Mouse (Mus musculus) liver, embryonic 15.5 days (tissue): Measurements from ENCODE around the gene Otop3. TPM values are rescaled to one million over a fixed set of nuclear protein-coding genes. Genes with fewer than 3 reads are reported as not detected.
A peak's percentile ranks its signal among the peaks of the same experiment; 100 is the strongest.

ENCODE experiments used
- ATAC-seq: fragments of 200-750 bp; cut with Nextera tagmentation; 2 replicates; pipeline ENCODE4 v1.8.0; 2017; ENCODE audit warnings: moderate number of reproducible peaks, mild to moderate bottlenecking, moderate library complexity; ENCODE audit not compliant: insufficient read depth
- H3K27ac ChIP-seq: fragments of 300-500 bp; sonication (generic); replicated peaks from 2 replicates; pipeline ENCODE4 v1.5.1; 2015; ENCODE audit warnings: mild to moderate bottlenecking, inconsistent platforms
- H3K27me3 ChIP-seq: fragments of 300-500 bp; sonication (generic); 2 replicates; pipeline ENCODE4 v1.6.1; 2015; ENCODE audit warnings: mild to moderate bottlenecking, inconsistent platforms
- H3K36me3 ChIP-seq: fragments of 300-500 bp; sonication (generic); replicated peaks from 2 replicates; pipeline ENCODE4 v1.6.1; 2015; ENCODE audit warnings: moderate library complexity, mild to moderate bottlenecking, inconsistent platforms
- H3K4me1 ChIP-seq: fragments of 300-500 bp; sonication (generic); replicated peaks from 2 replicates; pipeline ENCODE4 v1.6.1; 2015; ENCODE audit warnings: inconsistent platforms
- H3K4me2 ChIP-seq: fragments of 300-500 bp; sonication (generic); 2 replicates; pipeline ENCODE4 v1.6.1; 2015; ENCODE audit warnings: moderate library complexity, mild to moderate bottlenecking, inconsistent platforms
- H3K4me3 ChIP-seq: fragments of 300-500 bp; sonication (generic); replicated peaks from 2 replicates; pipeline ENCODE4 v1.5.1; 2015; ENCODE audit warnings: mild to moderate bottlenecking, inconsistent platforms
- H3K9ac ChIP-seq: fragments of 300-500 bp; sonication (generic); 2 replicates; pipeline ENCODE4 v1.6.1; 2015; ENCODE audit warnings: moderate library complexity, mild to moderate bottlenecking, inconsistent platforms
- H3K9me3 ChIP-seq: fragments of 300-500 bp; sonication (generic); replicated peaks from 2 replicates; pipeline ENCODE4 v1.6.1; 2016; ENCODE audit warnings: inconsistent platforms
- WGBS: fragments of 180-500 bp; shearing (Covaris S2); methylation state at CpG from one replicate; pipeline ENCODE4 v1.1.7; 2015; ENCODE audit warnings: mixed read lengths; ENCODE audit not compliant: insufficient replicate concordance; 5-methylcytosine and 5-hydroxymethylcytosine counted together
- polyA plus RNA-seq: library from polyadenylated mRNA; unstranded; fragments of >200 nt; fragmentation: Nextera tagmentation; extraction: Ambion mirVana; gene quantifications from 2 replicates; pipeline ENCODE4 v1.2.1, GENCODE M21; 2015

Gene Otop3
- polyA plus RNA-seq, 1 experiment from 2014 or later: not detected

DNA sequence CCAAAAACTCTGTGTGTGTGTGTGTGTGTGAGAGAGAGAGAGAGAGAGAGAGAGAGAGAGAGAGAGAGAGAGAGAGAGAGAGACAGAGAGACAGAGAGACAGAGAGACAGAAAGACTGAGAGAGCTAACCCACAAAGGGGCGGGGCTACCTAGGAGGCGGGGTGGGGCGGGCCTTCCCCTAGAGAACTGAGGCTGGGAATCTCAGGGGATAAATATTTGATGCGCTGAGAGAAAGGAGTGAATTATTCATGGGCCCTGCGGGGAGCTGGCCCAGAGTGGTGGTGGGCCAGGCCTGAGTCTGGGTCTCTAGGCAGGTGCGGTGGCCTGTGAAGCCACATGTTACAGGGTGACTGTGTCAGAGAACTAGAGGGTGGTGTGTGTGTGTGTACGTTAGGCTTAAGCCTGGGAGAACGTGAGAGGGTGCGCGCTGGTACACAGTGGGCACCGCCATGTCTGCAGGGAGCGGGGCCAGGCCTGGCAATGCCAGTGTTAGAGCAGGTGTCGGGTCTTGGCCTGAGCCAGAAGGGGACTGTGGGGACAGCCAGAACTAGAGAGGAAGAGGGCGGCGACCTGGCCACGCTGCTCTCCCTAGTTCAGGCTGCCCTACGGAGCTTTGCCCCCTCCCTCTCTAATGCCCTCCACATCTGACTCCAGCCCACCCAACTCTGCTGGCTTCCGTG lies 14.7 kb upstream of the Otop3 start:
- H3K4me2 ChIP-seq: no peak overlapping the region
- peaks cover 3% of the 10 kb centered on the region; the same call in 1 of the 2 replicates for H3K4me1 ChIP-seq
- no peak overlapping the region for H3K4me3 ChIP-seq
- no peaks in the 10 kb centered on the region for H3K9me3 ChIP-seq
- no peak overlapping the region for H3K9ac ChIP-seq
- WGBS: 7% methylated on average over 18 of the region's 18 CpGs
- H3K27ac ChIP-seq: no peak overlapping the region
- H3K27me3 ChIP-seq: peaks cover 100% of the 10 kb centered on the region
- ATAC-seq: no peak
- no peaks in the 10 kb centered on the region for H3K36me3 ChIP-seq

DNA sequence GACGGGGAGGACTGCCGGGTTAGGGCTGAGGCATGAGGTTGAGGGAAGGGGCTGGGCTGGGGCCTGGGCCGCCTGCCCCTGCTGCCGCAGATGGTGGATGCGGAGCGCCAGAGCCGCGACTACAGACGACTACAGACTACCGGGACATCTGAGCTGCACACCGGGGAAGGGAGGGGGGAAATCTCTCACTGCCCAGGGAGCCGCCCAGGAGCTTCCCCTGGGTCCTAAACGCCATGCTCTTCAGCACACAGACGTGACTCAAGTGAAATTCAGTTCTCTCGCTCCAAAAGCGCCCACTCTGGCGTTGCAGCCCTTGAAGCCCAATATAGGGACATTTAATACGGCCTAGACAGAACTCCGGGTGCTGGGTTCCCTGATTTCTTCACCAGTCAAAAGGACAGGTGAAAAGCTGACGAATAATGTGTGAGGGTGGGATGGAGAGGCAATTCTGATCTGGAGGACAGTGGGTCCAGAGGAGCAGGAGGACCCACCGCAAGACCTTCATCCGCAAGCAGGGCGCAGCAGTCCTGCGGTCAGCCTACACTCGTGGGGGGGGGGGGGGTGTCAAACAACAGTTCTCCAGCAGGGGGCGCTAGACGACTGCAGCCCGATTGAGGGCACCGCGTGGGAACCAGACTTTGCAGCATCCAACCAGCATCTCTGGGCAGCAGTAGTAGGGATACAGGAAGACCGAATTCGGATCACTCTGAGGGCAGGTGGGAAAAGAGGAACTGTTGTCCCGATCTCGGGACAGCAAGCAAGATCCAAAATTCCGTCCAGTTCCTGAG lies 12.4 kb upstream of the Otop3 start, which contains the start of gene Ush1g:
Ush1g (minus strand) TSS at position 136 of the 788 bp plus-strand sequence.
- Histone ChIP-seq H3K27me3 (peaks cover 94% of the 10 kb centered on the region), H3K9me3 (no peaks in the 10 kb centered on the region), H3K4me2 (peak within 1 kb of the TSS; percentile 27; the same call in 1 of the 2 replicates), H3K27ac (no peak within 1 kb of the TSS), H3K4me3 (peak within 1 kb of the TSS; percentile 5; the same call in 1 of the 2 replicates), H3K4me1 (peaks cover 3% of the 10 kb centered on the region; the same call in 1 of the 2 replicates), H3K9ac (no peak within 1 kb of the TSS), H3K36me3 (no peaks in the 10 kb centered on the region)
- WGBS: 5% methylated on average over 35 of the region's 35 CpGs
- no peak for ATAC-seq

DNA sequence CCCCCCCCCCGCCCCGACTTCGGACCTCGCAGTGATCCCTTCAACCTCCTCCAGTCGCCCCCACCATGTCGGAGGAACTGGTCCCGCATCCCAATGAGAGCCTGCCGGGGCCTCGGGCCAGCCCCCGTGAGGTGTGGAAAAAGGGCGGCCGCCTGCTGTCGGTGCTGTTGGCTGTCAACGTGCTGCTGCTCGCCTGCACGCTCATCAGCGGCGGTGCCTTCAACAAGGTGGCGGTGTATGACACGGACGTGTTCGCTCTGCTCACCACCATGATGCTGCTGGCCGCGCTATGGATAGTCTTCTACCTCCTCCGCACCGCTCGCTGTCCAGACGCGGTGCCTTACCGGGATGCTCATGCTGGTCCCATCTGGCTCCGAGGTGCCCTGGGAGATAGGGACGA lies 11.2 kb upstream of the Otop3 start:
- Histone ChIP-seq H3K4me2 (no peak overlapping the region), H3K36me3 (no peaks in the 10 kb centered on the region), H3K9ac (no peak overlapping the region), H3K4me1 (peaks cover 3% of the 10 kb centered on the region; the same call in 1 of the 2 replicates), H3K27me3 (peaks cover 82% of the 10 kb centered on the region), H3K4me3 (no peak overlapping the region), H3K9me3 (no peaks in the 10 kb centered on the region), H3K27ac (no peak overlapping the region)
- no peak for ATAC-seq
- 15% methylated on average over 32 of the region's 32 CpGs for WGBS

DNA sequence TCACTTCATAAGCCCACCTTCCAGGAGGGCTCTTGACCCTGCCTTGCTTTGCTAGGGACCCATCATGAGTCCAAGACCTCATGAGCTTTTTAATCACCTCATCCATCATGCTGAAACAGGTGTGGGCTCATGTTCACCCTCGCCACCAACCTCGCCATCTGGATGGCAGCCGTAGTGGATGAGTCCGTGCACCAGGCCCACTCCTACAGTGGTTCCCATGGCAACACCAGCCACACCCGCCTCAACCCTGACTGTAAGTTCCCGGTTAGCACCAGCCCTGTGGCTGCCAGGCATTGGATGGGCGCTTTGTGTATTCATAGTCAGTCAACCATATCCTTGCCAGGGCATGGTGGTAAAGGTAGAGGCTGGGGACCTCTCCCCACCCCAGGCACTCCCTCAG lies 7.8 kb upstream of the Otop3 start:
- H3K9ac ChIP-seq: no peak overlapping the region
- H3K4me1 ChIP-seq: peaks cover 2% of the 10 kb centered on the region; the same call in 1 of the 2 replicates
- ATAC-seq: no peak
- no peaks in the 10 kb centered on the region for H3K9me3 ChIP-seq
- no peak overlapping the region for H3K4me3 ChIP-seq
- no peaks in the 10 kb centered on the region for H3K36me3 ChIP-seq
- no peak overlapping the region for H3K4me2 ChIP-seq
- no peak overlapping the region for H3K27ac ChIP-seq
- peaks cover 74% of the 10 kb centered on the region for H3K27me3 ChIP-seq
- 52% methylated on average over 7 of the region's 7 CpGs for WGBS

DNA sequence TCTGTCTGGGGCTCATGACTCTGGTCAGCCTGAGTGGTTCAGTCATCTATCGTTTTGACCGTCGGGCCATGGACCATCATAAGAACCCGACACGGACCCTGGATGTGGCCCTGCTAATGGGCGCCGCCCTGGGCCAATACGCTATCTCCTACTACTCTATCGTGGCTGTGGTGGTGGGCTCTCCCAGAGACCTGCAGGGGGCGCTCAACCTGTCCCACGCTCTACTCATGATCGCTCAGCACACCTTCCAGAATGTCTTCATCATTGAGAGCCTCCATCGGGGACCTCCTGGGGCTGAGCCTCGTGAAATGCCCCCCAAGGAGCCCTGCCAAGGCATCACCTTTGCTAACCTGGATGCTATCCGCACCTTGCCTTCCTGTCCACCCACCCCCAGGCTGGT lies 5.2 kb upstream of the Otop3 start:
- H3K4me3 ChIP-seq: no peak overlapping the region
- H3K9ac ChIP-seq: no peak overlapping the region
- no peak for ATAC-seq
- peaks cover 74% of the 10 kb centered on the region for H3K27me3 ChIP-seq
- no peak overlapping the region for H3K4me2 ChIP-seq
- no peaks in the 10 kb centered on the region for H3K4me1 ChIP-seq
- H3K9me3 ChIP-seq: no peaks in the 10 kb centered on the region
- H3K27ac ChIP-seq: no peak overlapping the region
- no peaks in the 10 kb centered on the region for H3K36me3 ChIP-seq
- WGBS: 54% methylated on average over 15 of the region's 15 CpGs

DNA sequence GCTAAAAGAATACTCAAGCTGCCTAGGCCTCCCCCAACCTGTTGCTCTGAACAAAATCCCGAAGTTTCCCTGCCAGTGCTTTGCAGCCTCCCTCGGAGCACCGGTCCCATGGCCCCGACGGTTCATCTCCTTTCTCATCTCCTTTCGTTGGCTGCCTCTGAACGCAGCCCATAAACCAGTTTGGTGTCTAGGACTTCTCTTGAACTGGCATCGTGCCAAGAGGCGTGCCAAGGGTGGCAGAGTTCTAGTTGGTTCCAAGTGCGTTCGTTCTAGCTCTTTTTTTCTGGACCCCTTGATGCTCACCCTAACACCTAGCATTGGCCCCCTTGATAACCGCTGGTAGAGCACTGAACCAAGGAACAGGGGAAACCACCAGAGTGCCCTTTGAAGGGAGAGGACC lies 692 bp downstream of the Otop3 start:
- no peaks in the 10 kb centered on the region for H3K36me3 ChIP-seq
- no peaks in the 10 kb centered on the region for H3K4me1 ChIP-seq
- H3K9ac ChIP-seq: no peak overlapping the region
- WGBS: 41% methylated on average over 12 of the region's 12 CpGs
- no peak for ATAC-seq
- no peak overlapping the region for H3K27ac ChIP-seq
- H3K4me3 ChIP-seq: no peak overlapping the region
- H3K4me2 ChIP-seq: no peak overlapping the region
- peaks cover 92% of the 10 kb centered on the region for H3K27me3 ChIP-seq
- no peaks in the 10 kb centered on the region for H3K9me3 ChIP-seq

DNA sequence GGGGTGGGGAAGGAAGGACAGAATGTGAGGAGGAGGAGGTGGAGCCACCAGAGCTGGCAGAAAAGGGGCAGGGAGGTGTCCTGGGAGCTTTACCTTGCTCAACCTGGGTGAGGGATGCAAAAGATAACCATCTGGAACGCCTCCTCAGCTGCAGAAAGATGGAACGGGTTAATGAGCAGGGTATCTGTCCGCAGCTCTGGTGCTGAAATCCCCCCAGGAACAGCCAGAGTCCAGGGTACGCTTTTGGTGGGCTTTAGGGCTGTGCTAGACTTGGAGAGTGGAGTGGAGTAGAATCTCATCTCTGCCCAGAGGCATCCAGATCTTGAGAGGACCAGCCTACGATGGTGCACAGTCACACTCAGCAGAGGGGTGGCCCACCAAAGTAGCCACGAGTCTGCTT lies 1.6 kb downstream of the Otop3 start:
- Histone ChIP-seq H3K9me3 (no peaks in the 10 kb centered on the region), H3K27ac (no peak overlapping the region), H3K9ac (no peak overlapping the region), H3K36me3 (no peaks in the 10 kb centered on the region), H3K4me1 (no peaks in the 10 kb centered on the region), H3K4me2 (no peak overlapping the region), H3K27me3 (peaks cover 92% of the 10 kb centered on the region), H3K4me3 (no peak overlapping the region)
- no peak for ATAC-seq
- 10% methylated on average over 6 of the region's 6 CpGs for WGBS

DNA sequence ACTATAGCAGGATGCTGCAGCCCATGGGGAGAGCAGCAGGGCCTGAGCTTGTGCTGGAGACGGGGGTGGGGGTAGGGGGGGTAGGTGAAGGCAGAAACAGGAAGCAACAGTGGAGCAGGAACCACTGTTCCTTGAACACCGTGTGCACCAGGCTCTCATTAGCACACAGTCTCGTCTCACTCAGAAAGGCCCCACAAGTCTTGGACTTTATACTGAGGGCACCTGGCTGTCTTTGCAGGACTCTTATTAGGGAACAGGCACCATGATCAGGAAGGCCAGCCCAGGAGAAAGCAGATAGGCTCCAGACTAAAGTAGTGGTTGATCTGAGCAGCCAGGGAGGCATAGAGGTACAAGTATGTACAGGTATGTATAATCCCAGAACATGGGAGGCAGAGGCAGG lies 2.8 kb downstream of the Otop3 start:
- 18% methylated on average over 3 of the region's 3 CpGs for WGBS
- Histone ChIP-seq H3K4me1 (no peaks in the 10 kb centered on the region), H3K4me3 (no peak overlapping the region), H3K9me3 (no peaks in the 10 kb centered on the region), H3K36me3 (no peaks in the 10 kb centered on the region), H3K4me2 (no peak overlapping the region), H3K27ac (no peak overlapping the region), H3K27me3 (peaks cover 90% of the 10 kb centered on the region), H3K9ac (no peak overlapping the region)
- ATAC-seq: no peak

DNA sequence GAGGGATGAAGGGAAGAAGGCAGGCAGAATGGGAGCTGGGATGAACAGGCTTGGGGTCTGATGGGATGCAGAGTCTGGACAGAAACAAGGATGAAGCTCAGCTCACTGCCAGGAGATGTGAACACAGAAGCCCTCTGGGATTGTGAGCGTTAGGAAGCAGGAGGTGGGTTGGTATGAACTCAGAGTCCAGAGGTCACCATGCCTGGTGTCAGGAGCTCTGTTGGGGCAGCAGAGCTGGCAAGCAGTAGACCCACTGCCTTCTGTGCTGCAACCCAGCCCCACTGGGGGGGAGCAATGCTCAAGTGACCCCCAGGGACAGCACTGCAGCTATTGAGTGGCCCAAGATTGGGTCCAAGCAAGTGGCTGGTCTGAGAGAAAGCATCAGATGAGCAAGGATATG lies 3.3 kb downstream of the Otop3 start:
- H3K4me2 ChIP-seq: no peak overlapping the region
- ATAC-seq: no peak
- no peak overlapping the region for H3K4me3 ChIP-seq
- no peak overlapping the region for H3K27ac ChIP-seq
- no peaks in the 10 kb centered on the region for H3K4me1 ChIP-seq
- no peaks in the 10 kb centered on the region for H3K36me3 ChIP-seq
- peaks cover 90% of the 10 kb centered on the region for H3K27me3 ChIP-seq
- no peaks in the 10 kb centered on the region for H3K9me3 ChIP-seq
- no peak overlapping the region for H3K9ac ChIP-seq
- WGBS: 57% methylated on average over 1 of the region's 1 CpGs

DNA sequence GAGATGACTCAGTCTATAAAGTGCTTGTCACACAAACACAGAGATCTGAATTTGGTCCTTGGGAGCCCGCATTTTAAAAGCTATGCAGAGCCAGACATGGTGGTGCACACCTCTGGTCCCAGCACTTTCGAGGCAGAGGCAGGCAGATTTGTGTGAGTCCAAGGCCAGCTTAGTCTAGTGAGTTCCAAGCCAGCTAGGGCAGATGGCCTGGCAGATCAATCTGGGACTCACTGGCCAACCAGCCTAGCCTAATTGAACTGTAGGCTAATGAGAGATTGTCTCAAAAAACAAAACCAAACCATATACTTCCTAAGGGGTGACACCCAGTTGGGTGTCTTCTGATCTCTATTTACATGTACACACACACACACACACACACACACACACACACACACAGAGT lies 6.7 kb downstream of the Otop3 start:
- Histone ChIP-seq H3K9me3 (no peaks in the 10 kb centered on the region), H3K4me1 (no peaks in the 10 kb centered on the region), H3K4me3 (no peak overlapping the region), H3K36me3 (no peaks in the 10 kb centered on the region), H3K27ac (no peak overlapping the region), H3K27me3 (peaks cover 85% of the 10 kb centered on the region), H3K4me2 (no peak overlapping the region), H3K9ac (no peak overlapping the region)
- 29% methylated on average over 2 of the region's 2 CpGs for WGBS
- no peak for ATAC-seq

DNA sequence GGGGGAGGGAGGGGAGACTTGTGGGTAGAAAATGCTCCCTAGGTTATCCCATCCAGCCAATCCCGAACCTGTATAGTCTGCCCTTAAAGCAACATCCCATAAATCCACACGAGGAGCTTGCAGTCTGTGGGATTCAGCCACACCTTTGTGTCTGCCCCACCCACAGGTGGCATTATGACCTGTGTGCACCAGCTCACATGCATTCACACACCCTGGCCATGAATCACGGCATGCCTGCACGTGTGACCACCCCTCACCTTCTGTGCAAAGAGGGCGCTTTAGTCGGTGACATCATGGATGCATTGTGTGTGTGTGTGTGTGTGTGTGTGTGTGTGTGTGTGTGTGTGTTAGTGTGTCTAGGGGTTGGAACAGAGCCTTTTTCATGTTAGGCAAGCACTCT lies 7.3 kb downstream of the Otop3 start:
- Histone ChIP-seq H3K4me1 (no peaks in the 10 kb centered on the region), H3K4me2 (no peak overlapping the region), H3K27me3 (peaks cover 85% of the 10 kb centered on the region), H3K36me3 (no peaks in the 10 kb centered on the region), H3K27ac (no peak overlapping the region), H3K9ac (no peak overlapping the region), H3K4me3 (no peak overlapping the region), H3K9me3 (no peaks in the 10 kb centered on the region)
- WGBS: 56% methylated on average over 6 of the region's 6 CpGs
- ATAC-seq: no peak
